Mouse (Mus musculus) ovary, postnatal 14 days (tissue): ENCODE measurements around the gene Psmd9.

ENCODE experiments used
- DNase-seq: peaks from one replicate; pipeline ENCODE4 v3.0.0; 2022; ENCODE audit warnings: low spot score

Psmd9 gene

GRCm38 (mm10) chr5:123169284-123169683 is at the start of gene Psmd9:
Gene Psmd9, plus strand, starts transcription at chr5:123169413.
- DNase-seq, result no peak

- DNase-seq, result no peak
Observed at GRCm38 (mm10) chr5:123120624-123121215, 48.5 kb upstream of the Psmd9 start.

- no peak for DNase-seq
Observed at GRCm38 (mm10) chr5:123122181-123122580, 47.0 kb upstream of the Psmd9 start.

- DNase-seq, result no peak
Observed at GRCm38 (mm10) chr5:123125105-123125504, 44.1 kb upstream of the Psmd9 start.

GRCm38 (mm10) chr5:123125638-123126406 is 43.4 kb upstream of the Psmd9 start:
- DNase-seq, result no peak

GRCm38 (mm10) chr5:123127031-123127430 is 42.2 kb upstream of the Psmd9 start:
- no peak for DNase-seq

GRCm38 (mm10) chr5:123128426-123129169 is 40.6 kb upstream of the Psmd9 start:
- no peak for DNase-seq

GRCm38 (mm10) chr5:123129170-123129757 is 39.9 kb upstream of the Psmd9 start:
- no peak for DNase-seq

- DNase-seq, result no peak
Observed at GRCm38 (mm10) chr5:123130030-123130813, 39.0 kb upstream of the Psmd9 start.

- DNase-seq, result no peak
Observed at GRCm38 (mm10) chr5:123130814-123131148, 38.4 kb upstream of the Psmd9 start.

- DNase-seq, result no peak
Observed at GRCm38 (mm10) chr5:123132308-123133071, 36.7 kb upstream of the Psmd9 start, which contains the start of gene Rhof. Gene Rhof, minus strand, starts transcription at chr5:123132692.

- DNase-seq, result peak; percentile 93
Observed at GRCm38 (mm10) chr5:123133083-123133783, 36.0 kb upstream of the Psmd9 start.

GRCm38 (mm10) chr5:123133784-123134143 is 35.4 kb upstream of the Psmd9 start:
- DNase-seq, result no peak

- no peak for DNase-seq
Observed at GRCm38 (mm10) chr5:123134186-123134874, 34.9 kb upstream of the Psmd9 start.

- no peak for DNase-seq
Observed at GRCm38 (mm10) chr5:123134875-123135382, 34.3 kb upstream of the Psmd9 start.

GRCm38 (mm10) chr5:123135471-123136360 is 33.5 kb upstream of the Psmd9 start:
- no peak for DNase-seq

GRCm38 (mm10) chr5:123136361-123137043 is 32.7 kb upstream of the Psmd9 start:
- DNase-seq, result no peak
